Mouse (Mus musculus): Measurements from ENCODE around the gene Alpi. TPM values are rescaled to one million over a fixed set of nuclear protein-coding genes. Genes with fewer than 3 reads are reported as not detected.

Gene Alpi
- polyA plus RNA-seq, 1 experiment from 2014 or later = not detected

- no peak for DNase-seq (ENCODE audit: low spot score)
- no peak for ATAC-seq (ENCODE audit: insufficient number of reproducible peaks, low FRiP score, low TSS enrichment, low read depth)
- no peaks in the 10 kb centered on the region for H3K27me3 ChIP-seq (ENCODE audit: control insufficient read depth, insufficient read depth, low read length)
- no peak overlapping the region for H3K4me2 ChIP-seq (ENCODE audit: low read depth, severe bottlenecking)
- no peak overlapping the region for H3K9ac ChIP-seq (ENCODE audit: low read length)
- no peaks in the 10 kb centered on the region for H3K4me1 ChIP-seq (ENCODE audit: control insufficient read depth, insufficient read depth, low read length)
- no peaks in the 10 kb centered on the region for H3K9me3 ChIP-seq (ENCODE audit: control insufficient read depth, low read length)
- 82% methylated on average over 1 of the region's 1 CpGs for WGBS
- H3K27ac ChIP-seq (replicated peaks; ENCODE audit: low read depth, low read length) = no peak overlapping the region
- no peaks in the 10 kb centered on the region; the same call in 1 of the 2 replicates for H3K36me3 ChIP-seq (ENCODE audit: control insufficient read depth, insufficient read depth, low read length)
- H3K4me3 ChIP-seq (ENCODE audit: low read depth, low read length) = no peak overlapping the region
Measured at GRCm38 (mm10) chr1:87050700-87051099, 50.7 kb downstream of the Alpi start.

DNA sequence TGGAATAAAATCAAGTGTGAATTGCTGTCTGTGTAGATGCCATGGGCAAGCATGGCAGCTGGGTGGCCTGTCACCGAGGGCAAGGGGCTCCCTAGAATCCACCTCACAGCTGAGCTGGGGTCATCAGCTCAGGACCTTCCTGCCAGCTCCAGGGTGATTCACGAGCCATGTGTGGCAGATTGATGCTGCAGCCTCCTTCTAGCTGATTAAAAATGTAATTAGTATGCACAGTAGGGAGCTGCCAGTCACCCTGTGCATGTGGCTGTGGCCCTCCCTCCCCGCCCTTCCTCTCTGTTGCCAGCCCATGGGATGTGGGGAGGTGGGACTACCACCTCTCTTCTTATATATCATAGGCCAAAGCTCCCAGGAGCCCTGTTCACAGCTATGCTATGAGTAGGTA lies 51.3 kb downstream of the Alpi start:
- no peaks in the 10 kb centered on the region for H3K4me1 ChIP-seq (ENCODE audit: control insufficient read depth, insufficient read depth, low read length)
- no peak overlapping the region for H3K27ac ChIP-seq (replicated peaks; ENCODE audit: low read depth, low read length)
- H3K36me3 ChIP-seq (ENCODE audit: control insufficient read depth, insufficient read depth, low read length) = no peaks in the 10 kb centered on the region; the same call in 1 of the 2 replicates
- H3K9me3 ChIP-seq (ENCODE audit: control insufficient read depth, low read length) = no peaks in the 10 kb centered on the region
- no peaks in the 10 kb centered on the region for H3K27me3 ChIP-seq (ENCODE audit: control insufficient read depth, insufficient read depth, low read length)
- 79% methylated on average over 3 of the region's 3 CpGs for WGBS
- no peak overlapping the region for H3K4me2 ChIP-seq (ENCODE audit: low read depth, severe bottlenecking)
- H3K9ac ChIP-seq (ENCODE audit: low read length) = no peak overlapping the region
- H3K4me3 ChIP-seq (ENCODE audit: low read depth, low read length) = no peak overlapping the region
- DNase-seq (ENCODE audit: low spot score) (no peak), ATAC-seq (ENCODE audit: insufficient number of reproducible peaks, low FRiP score, low TSS enrichment, low read depth) (no peak)

Other genes starting within 250 kb of the Alpi start
- not detected in 2 replicates for gene Alppl2, start 11.7 kb downstream of the Alpi start, polyA plus RNA-seq (2014; fragmentation: Nextera tagmentation; extraction: Ambion mirVana)
- not detected in 2 replicates for gene Akp3, start 23.4 kb upstream of the Alpi start, polyA plus RNA-seq (2014; fragmentation: Nextera tagmentation; extraction: Ambion mirVana)
- gene Ecel1, start 54.9 kb upstream of the Alpi start, polyA plus RNA-seq (2014; fragmentation: Nextera tagmentation; extraction: Ambion mirVana) = 0.17 and 0.28 TPM in 2 replicates
- gene Prss56, start 81.7 kb upstream of the Alpi start, polyA plus RNA-seq (2014; fragmentation: Nextera tagmentation; extraction: Ambion mirVana) = not detected in 2 replicates
- 0.73 and 1.2 TPM in 2 replicates for gene Chrnd, start 89.0 kb upstream of the Alpi start, polyA plus RNA-seq (2014; fragmentation: Nextera tagmentation; extraction: Ambion mirVana)
- gene Chrng, start 103.1 kb upstream of the Alpi start, polyA plus RNA-seq (2014; fragmentation: Nextera tagmentation; extraction: Ambion mirVana) = 2.9 and 4.1 TPM in 2 replicates
- 140 and 157 TPM in 2 replicates for gene Eif4e2, start 112.3 kb upstream of the Alpi start, polyA plus RNA-seq (2014; fragmentation: Nextera tagmentation; extraction: Ambion mirVana)
- 0.40 and 0.47 TPM in 2 replicates for gene Efhd1, start 162.8 kb upstream of the Alpi start, polyA plus RNA-seq (2014; fragmentation: Nextera tagmentation; extraction: Ambion mirVana)
- 47.3 and 47.5 TPM in 2 replicates for gene Gigyf2, start 225.4 kb upstream of the Alpi start, polyA plus RNA-seq (2014; fragmentation: Nextera tagmentation; extraction: Ambion mirVana)

All from limb, embryonic 11.5 days (tissue).